Mouse (Mus musculus) mature B cell (primary cell): ENCODE results near the gene Map3k20.

Source experiments
- in situ Hi-C: fragments of 300-500 bp; cut with MboI; formaldehyde crosslinking; loops from 2 replicates; pipeline ENCODE4 v1.14.3; 2019

Map3k20 gene

DNA sequence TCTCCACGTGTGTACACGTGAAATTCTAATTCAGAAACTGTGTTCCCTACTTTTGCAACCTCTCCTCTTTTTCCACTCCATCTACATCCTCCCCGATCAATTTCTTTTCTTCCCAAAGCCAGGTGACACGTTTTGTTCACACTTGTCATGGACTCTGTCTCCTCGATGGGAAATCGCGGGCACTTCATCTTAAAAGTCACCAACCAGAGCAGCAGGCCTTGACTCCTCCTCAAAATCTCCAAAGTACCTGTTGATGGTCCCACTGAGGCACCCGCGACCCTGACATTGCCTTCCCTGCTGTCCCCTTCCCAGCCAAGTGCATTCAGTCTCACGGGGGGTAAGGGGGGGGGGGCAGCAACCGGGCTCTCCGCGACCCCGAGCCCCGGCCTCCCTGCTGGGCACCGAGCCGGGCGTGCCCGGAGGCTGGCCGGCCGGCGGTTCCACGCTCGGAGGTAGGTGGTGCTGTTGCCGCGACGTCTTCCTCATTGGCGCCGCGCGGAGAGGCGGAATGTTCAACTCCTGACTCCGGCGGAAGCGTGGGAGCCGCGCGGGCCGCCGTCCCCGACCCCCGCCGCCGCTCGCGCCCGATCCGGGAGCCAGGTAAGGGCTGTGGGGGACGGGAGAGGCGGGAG, at the start of gene Map3k20:
Map3k20 (plus strand) TSS at position 382 of the 632 bp plus-strand sequence.
- in situ Hi-C loops, result no loop called here

- in situ Hi-C loops, result no loop called here
These were observed 47.0 kb upstream of the Map3k20 start for GRCm38 (mm10) chr2:72238421-72238820.

- in situ Hi-C loops, result no loop called here
These were observed 46.5 kb upstream of the Map3k20 start for GRCm38 (mm10) chr2:72238925-72239324.

DNA sequence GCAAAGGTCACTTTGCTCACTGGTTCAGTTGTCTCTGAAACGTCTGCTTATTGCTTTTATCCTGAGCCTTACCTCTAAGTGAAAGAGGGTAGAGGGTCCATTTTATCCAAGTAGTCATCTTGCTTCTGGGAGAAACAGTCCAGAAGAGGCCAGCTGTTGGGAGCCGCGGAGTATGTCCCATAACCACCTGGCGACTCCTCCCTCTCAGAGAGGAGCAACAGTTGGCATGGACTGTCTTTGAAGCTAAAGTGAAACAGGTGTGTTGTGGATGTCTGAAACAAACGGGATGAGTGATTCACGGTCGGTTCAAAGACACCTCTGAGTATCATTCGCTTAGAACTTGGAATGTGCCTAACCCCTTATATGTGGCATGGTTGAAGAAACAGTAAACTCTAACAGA, 46.0 kb upstream of the Map3k20 start:
- in situ Hi-C loops, result no loop called here

GRCm38 (mm10) chr2:72239993-72240392, 45.4 kb upstream of the Map3k20 start:
- in situ Hi-C loops, result no loop called here

GRCm38 (mm10) chr2:72240691-72241090, 44.7 kb upstream of the Map3k20 start:
- in situ Hi-C loops, result no loop called here

DNA sequence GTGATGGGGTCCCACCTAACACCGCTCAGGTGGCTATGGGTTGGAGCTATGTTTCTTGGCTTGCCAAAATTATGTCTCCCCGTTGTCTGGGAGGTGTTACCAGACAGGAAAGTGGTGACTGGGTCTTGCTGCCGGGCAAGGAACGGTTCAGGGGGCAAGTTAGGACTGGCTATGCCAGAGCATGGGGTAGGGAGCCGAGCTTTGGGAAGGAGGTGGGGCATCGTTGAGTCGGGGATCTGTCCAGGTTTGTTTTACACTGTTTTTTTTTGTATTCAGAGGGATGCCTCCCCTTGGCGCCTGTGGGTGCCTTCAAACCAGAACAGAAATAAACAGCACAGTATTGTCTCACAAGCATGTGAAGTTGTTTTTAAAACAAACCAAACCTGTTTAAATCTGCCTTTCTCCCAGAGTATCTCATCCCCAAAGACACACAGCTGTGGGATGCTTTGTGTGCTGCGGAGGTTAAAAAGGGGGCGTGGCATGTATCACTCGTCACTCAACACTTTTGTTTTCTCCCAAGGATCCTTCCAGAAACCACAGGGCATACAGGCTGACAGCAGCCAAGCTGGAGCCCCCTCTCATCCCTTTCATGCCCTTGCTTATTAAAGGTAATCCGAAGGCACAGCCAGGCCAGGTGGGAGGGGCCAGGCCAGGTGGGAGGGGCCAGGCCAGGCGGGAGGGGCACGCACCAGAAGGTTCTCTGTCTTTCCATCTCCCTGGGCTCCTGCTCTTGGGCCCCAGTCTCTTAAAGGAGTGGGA, 43.5 kb upstream of the Map3k20 start:
- in situ Hi-C loops, result no loop called here

DNA sequence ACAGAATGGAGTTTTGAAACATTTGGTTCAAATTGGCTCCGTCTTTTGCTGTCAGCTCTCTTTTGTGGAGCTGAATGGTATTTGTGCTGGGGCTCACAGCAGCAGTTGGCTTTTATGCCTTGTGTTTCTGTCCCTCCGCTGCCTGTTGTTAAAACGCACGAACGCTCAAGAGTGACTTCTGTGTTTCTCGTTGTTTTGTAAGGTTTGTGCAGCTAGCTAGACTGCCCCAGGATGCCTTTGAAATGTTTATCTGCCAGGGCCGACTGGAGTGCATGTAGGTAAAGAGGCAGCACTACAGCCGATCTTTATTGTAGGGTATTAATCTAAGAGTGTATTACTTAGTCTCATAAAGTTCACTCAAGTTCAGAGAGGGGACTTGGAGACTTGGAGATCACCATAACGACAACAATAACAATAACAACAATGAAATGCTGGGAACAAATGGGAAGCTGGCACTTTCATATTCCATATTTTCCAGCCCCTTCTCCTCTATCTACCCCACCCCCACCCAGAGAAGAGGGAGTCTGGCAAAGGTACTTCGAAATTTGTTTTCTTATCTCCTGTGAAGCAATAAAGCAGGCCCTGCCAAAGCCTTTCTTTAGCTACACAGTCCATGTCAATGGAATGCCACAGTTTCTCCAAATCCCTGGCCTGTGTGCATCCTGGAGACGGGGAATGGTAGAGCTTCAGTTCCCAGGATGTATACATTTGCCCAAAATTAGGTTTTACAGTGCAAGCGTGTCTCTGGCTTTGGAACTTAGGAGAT, 42.3 kb upstream of the Map3k20 start:
- in situ Hi-C loops, result no loop called here

- in situ Hi-C loops, result no loop called here
These were observed 39.8 kb upstream of the Map3k20 start for GRCm38 (mm10) chr2:72245631-72246030.

DNA sequence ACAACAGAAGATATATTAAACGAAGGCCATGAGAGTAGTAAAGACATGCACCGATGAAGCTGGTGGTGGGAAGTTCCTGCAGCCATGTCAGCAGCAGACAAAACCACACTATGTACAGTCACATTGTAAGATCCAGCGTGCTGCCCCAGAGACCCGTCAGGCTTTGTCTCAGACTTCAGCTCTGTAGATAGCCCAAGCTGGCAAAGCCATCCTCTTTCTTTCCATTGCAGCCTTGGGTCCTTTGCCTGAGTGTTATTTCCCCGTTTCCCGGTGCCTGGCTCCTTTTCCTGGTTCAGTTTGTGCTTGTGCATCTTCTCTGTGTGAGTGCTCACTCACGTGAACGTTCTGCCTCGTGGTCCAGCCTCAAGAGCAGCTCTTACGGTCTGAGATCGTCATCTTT, 39.1 kb upstream of the Map3k20 start:
- in situ Hi-C loops, result no loop called here

DNA sequence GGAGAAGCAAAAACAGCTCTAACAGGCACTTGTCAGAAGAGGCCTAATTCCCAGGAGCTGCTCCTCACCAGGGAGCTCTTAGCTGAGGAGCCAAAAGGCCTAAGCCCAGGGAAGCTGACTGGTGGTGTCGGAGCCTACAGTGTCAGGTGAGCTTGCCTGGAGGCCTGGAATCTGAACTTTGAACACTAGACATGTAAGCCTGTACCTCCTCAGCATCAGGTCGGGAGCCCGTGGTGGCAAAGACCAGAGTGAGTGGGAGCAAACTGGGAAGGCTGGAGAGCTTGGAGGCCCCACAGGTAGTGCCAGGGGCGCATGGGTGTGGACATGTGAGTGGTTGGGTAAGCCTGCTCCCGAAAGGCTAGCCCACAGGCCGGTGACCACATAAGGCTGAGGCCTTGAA, 37.6 kb upstream of the Map3k20 start:
- in situ Hi-C loops, result no loop called here

GRCm38 (mm10) chr2:72252510-72253505, 32.6 kb upstream of the Map3k20 start:
- in situ Hi-C loops, result no loop called here

GRCm38 (mm10) chr2:72253882-72254281, 31.6 kb upstream of the Map3k20 start:
- in situ Hi-C loops, result no loop called here

DNA sequence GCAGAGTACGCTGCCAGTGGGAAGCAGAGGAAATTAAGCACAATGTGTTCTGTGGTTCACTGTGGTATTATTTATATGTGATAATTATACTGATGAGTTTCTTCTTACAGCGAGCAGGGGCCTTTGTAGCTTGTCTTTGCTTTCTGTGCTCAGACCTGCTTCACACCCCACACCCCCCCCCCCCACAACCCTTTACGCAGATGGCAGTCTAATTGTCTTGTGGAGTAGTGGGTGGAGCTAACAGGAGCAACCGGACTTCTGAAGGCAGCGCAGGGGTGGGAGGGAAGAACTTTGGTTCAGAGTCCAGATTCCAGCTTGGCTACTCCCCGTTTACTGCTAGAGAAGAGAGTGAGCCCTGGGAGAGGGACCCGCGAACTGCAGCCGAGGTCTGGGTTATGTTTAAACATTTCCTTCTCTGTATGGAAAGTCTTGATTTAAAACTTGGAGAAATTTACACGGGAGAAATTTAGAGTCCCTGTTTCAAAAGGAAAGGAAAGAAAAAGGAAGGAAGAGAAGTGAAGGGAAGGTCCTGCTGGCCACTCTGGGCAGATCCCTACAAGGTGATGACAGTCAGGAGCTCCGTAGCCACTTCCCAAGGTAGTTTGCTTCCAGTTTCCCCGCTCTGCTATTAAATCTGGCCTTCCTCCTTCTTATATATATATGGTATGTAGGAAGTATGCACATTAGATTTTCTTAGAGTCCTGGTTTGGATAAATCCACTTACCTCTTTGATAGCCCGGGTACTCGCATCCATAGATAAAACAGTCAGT, 30.4 kb upstream of the Map3k20 start:
- in situ Hi-C loops, result no loop called here

- in situ Hi-C loops, result no loop called here
These were observed 24.7 kb upstream of the Map3k20 start for GRCm38 (mm10) chr2:72260704-72261103.

GRCm38 (mm10) chr2:72262814-72263480, 22.5 kb upstream of the Map3k20 start:
- in situ Hi-C loops, result no loop called here

DNA sequence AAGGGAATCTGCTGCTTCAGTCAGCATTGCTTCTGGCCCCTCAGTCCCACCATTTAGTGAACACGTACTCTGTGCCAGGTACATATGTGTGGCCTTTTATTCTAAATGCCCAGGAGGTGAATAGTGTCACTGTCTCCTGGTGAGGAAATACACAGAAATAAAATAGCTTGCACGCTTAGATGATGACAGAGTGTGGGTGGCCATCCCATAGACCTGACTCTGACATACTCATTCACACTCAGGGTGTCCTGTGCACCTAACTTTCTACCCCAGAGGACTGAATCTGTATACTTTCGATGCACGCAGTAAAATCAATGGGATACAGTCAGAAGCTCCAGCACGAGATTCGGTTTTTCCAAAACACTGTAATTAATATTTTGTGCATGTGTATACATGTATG, 18.0 kb upstream of the Map3k20 start:
- in situ Hi-C loops, result no loop called here

GRCm38 (mm10) chr2:72269651-72270341, 15.6 kb upstream of the Map3k20 start:
- in situ Hi-C loops, result no loop called here

DNA sequence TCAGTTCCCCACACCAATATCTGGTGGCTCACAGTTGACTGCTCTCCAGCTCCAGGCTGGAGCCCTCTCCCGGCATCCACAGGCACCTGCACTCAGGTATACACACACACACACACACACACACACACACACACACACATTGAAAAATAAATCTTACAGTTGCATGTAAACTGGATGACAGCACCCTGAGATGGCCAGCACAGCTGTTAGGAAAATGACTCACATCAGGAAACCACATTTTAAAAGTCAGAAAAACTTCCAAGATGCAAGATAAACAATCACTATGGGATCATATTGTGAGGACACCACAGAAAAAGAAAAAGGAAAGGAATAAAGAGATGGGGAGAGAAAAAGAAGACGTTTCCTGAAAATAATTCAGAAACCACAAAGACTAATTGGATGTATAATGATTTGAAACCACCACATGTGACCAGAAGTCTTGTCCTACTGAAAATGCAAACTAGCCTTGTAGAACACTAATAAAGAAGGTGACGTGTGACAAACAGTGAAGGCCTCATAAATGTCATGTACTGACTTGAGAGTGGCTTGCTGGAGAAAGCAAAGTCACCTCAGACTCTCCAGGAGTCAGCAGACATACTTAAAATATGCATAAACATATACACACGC, 7.1 kb upstream of the Map3k20 start:
- in situ Hi-C loops, result no loop called here
